In genomic region chr5:34093021-34093420, GRCm38 (mm10) we compare ENCODE assay signal across 36 mouse cellular contexts.
"Had no signal": no experiment of that assay in that cellular context is flagged by ENCODE, and none has a peak within 500 bp of the region (broad histone marks: within the 10 kb centered on the region; RNA-seq: fewer than 3 reads in every experiment).

No protein-coding gene starts in this region.

- H3K4me1 ChIP-seq: heart, embryonic 10.5 days; heart, embryonic 12.5 days; heart, embryonic 13.5 days; heart, embryonic 15.5 days; hindbrain, embryonic 10.5 days; hindbrain, embryonic 12.5 days; hindbrain, embryonic 13.5 days; hindbrain, embryonic 15.5 days; intestine, embryonic 15.5 days; kidney, embryonic 15.5 days had no signal

- DNase-seq: heart, postnatal 10 days; heart, postnatal 14 days; heart, postnatal 36 days; heart, postnatal 4 days; kidney, adult 11 months; kidney, adult 18-20 months; kidney, adult 2 months; kidney, adult 8-10 months; kidney, adult 9 months; kidney, postnatal 10 days; kidney, postnatal 14 days; kidney, postnatal 25 days; kidney, postnatal 36 days; kidney, postnatal 4 days; layer of hippocampus, adult 9-11 months; layer of hippocampus, postnatal 36 days had no signal

- ATAC-seq: hindbrain, embryonic 16.5 days; hindbrain, postnatal 0 days; inflammation-experienced regulatory T-cells, adult 6 months; intestine, embryonic 15.5 days; intestine, embryonic 16.5 days; intestine, postnatal 0 days had no signal

- H3K9ac ChIP-seq: heart, embryonic 12.5 days; heart, embryonic 13.5 days; heart, embryonic 15.5 days; hindbrain, embryonic 12.5 days; hindbrain, embryonic 13.5 days; hindbrain, embryonic 14.5 days; hindbrain, embryonic 15.5 days; intestine, embryonic 15.5 days; kidney, embryonic 15.5 days had no signal

- H3K9me3 ChIP-seq: heart, embryonic 10.5 days; heart, embryonic 12.5 days; heart, embryonic 13.5 days; heart, embryonic 15.5 days; hindbrain, embryonic 10.5 days; hindbrain, embryonic 12.5 days; hindbrain, embryonic 13.5 days; hindbrain, embryonic 15.5 days; intestine, embryonic 15.5 days; kidney, embryonic 15.5 days had no signal

- H3K27me3 ChIP-seq: hindbrain, embryonic 12.5 days; hindbrain, embryonic 13.5 days; hindbrain, embryonic 15.5 days; intestine, embryonic 15.5 days had no signal

- H3K36me3 ChIP-seq: heart, embryonic 10.5 days; heart, embryonic 12.5 days; heart, embryonic 13.5 days; heart, embryonic 15.5 days; hindbrain, embryonic 10.5 days; hindbrain, embryonic 12.5 days; hindbrain, embryonic 13.5 days; hindbrain, embryonic 15.5 days; intestine, embryonic 15.5 days; kidney, embryonic 15.5 days had no signal

- H3K27ac ChIP-seq: heart, embryonic 10.5 days; heart, embryonic 13.5 days; heart, embryonic 15.5 days; hindbrain, embryonic 10.5 days; hindbrain, embryonic 12.5 days; hindbrain, embryonic 13.5 days; hindbrain, embryonic 14.5 days; hindbrain, embryonic 15.5 days; hindbrain, postnatal 0 days; intestine, embryonic 15.5 days; kidney, embryonic 15.5 days; kidney, postnatal 0 days; layer of hippocampus, adult 2 months; left cerebral cortex, adult 2 months had no signal

- H3K4me2 ChIP-seq: heart, embryonic 11.5 days; heart, embryonic 12.5 days; heart, embryonic 13.5 days; heart, embryonic 15.5 days; hindbrain, embryonic 12.5 days; hindbrain, embryonic 13.5 days; hindbrain, embryonic 14.5 days; hindbrain, embryonic 15.5 days; intestine, embryonic 15.5 days; kidney, embryonic 15.5 days had no signal

- H3K4me3 ChIP-seq: heart, embryonic 10.5 days; heart, embryonic 12.5 days; heart, embryonic 13.5 days; heart, embryonic 15.5 days; hindbrain, embryonic 10.5 days; hindbrain, embryonic 12.5 days; hindbrain, embryonic 13.5 days; hindbrain, embryonic 15.5 days; intestine, embryonic 15.5 days; kidney, embryonic 15.5 days; layer of hippocampus, adult 2 months; left cerebral cortex, adult 2 months had no signal
